Mouse (Mus musculus) liver, embryonic 14.5 days (tissue): ENCODE data around the gene Zfp628. TPM values are rescaled to one million over a fixed set of nuclear protein-coding genes. Genes with fewer than 3 reads are reported as not detected.

Source experiments
- ATAC-seq: fragments of 200-750 bp; cut with Nextera tagmentation; 2 replicates; pipeline ENCODE4 v1.8.0; 2017; ENCODE audit warnings: moderate number of reproducible peaks, mild to moderate bottlenecking, moderate library complexity; ENCODE audit not compliant: insufficient read depth
- DNase-seq, 3 experiments: peaks; one replicate each; pipeline ENCODE4 v3.0.0-alpha.2; 2012 to 2013; ENCODE audit warnings: low read depth in 3 of 3, low spot score in 3 of 3
- H3K27ac ChIP-seq: fragments of 300-500 bp; sonication (generic); 2 replicates; pipeline ENCODE4 v1.5.1; 2014; ENCODE audit warnings: moderate library complexity, mild to moderate bottlenecking, control low read depth, inconsistent platforms
- H3K27me3 ChIP-seq: fragments of 300-500 bp; sonication (generic); 2 replicates; pipeline ENCODE4 v1.6.1; 2014; ENCODE audit warnings: mild to moderate bottlenecking, low read length, moderate library complexity; ENCODE audit not compliant: control insufficient read depth, insufficient read depth
- H3K36me3 ChIP-seq: fragments of 300-500 bp; sonication (generic); replicated peaks from 2 replicates; pipeline ENCODE4 v1.6.1; 2014; ENCODE audit warnings: low read depth; ENCODE audit not compliant: control insufficient read depth, insufficient read depth
- H3K4me1 ChIP-seq, 2 experiments: fragments of 200-500 bp in 1 of 2; fragments of 300-500 bp in 1 of 2; sonication (generic) in 1 of 2; replicated peaks; 2 replicates each; pipeline ENCODE4 v1.6.1; 2012 to 2014; ENCODE audit warnings: antibody characterized with exemption in 1 of 2, inconsistent platforms in 1 of 2, low read length in 1 of 2; ENCODE audit not compliant: control insufficient read depth in 2 of 2, insufficient read depth in 2 of 2
- H3K4me2 ChIP-seq: fragments of 300-500 bp; sonication (generic); 2 replicates; pipeline ENCODE4 v1.6.1; 2014; ENCODE audit warnings: low read depth, mild to moderate bottlenecking, control low read depth, moderate library complexity
- H3K4me3 ChIP-seq, 2 experiments: fragments of 200-500 bp in 1 of 2; fragments of 300-500 bp in 1 of 2; sonication (generic) in 1 of 2; 2 replicates each; pipeline ENCODE4 v1.5.1; 2012 to 2014; ENCODE audit warnings: low read depth in 2 of 2, low read length in 2 of 2, mild to moderate bottlenecking in 2 of 2, control low read depth in 1 of 2, inconsistent platforms in 1 of 2, moderate library complexity in 1 of 2; ENCODE audit not compliant: insufficient read depth in 1 of 2
- H3K9ac ChIP-seq: fragments of 300-500 bp; sonication (generic); replicated peaks from 2 replicates; pipeline ENCODE4 v1.6.1; 2014; ENCODE audit warnings: mild to moderate bottlenecking, control low read depth, moderate library complexity
- H3K9me3 ChIP-seq: fragments of 300-500 bp; sonication (generic); 2 replicates; pipeline ENCODE4 v1.6.1; 2016; ENCODE audit warnings: low read length, mixed read lengths; ENCODE audit not compliant: control insufficient read depth
- CTCF ChIP-seq: IDR thresholded peaks from 2 replicates; pipeline ENCODE4 v1.5.1; 2016; ENCODE audit warnings: antibody characterized with exemption, low read depth, control low read depth
- EP300 ChIP-seq: IDR thresholded peaks from 2 replicates; pipeline ENCODE4 v1.6.1; 2016; ENCODE audit warnings: antibody characterized with exemption, low read depth
- WGBS: fragments of 180-500 bp; shearing (Covaris S2); extraction: QIAGEN DNeasy Blood & Tissue Kit; methylation state at CpG from one replicate; pipeline ENCODE4 v1.1.7; 2014; ENCODE audit not compliant: insufficient replicate concordance; 5-methylcytosine and 5-hydroxymethylcytosine counted together
- polyA plus RNA-seq, 2 experiments: library from polyadenylated mRNA; depleted of rRNA in 1 of 2; stranded (reverse) in 1 of 2; unstranded in 1 of 2; fragments of >200 nt; fragmentation: Nextera tagmentation in 1 of 2; extraction: Ambion mirVana in 1 of 2; gene quantifications; 2 replicates each; pipeline versions ENCODE4 v1.2.1 to v1.2.3; 2012 to 2014

Gene Zfp628
- polyA plus RNA-seq, 2 experiments: 1.5 to 2.9 TPM

DNA sequence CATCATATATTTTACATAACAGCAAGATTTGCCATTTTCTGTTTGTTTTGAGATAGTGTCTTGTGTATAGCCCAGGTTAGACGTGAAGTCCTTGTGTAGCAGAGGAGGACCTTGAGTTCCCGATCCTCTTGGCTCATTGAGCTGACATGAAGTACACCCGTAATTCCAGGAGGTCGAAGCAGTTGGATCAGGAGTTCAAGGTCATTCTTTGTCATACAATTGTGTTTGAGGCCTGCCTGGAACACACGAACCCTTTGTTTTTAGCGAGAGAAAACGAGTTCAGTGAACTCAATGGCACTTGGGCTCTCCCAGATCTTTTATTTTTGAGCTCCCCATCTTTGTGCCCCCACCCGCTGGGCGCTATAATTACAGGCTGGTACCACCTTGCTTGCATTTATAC is 12.6 kb upstream of the Zfp628 start:
- H3K36me3 ChIP-seq: no peaks in the 10 kb centered on the region
- 59% methylated on average over 9 of the region's 9 CpGs for WGBS
- H3K27ac ChIP-seq: no peak overlapping the region
- no peak overlapping the region for H3K4me2 ChIP-seq
- DNase-seq: no peak
- H3K4me3 ChIP-seq: no peak overlapping the region
- ATAC-seq: no peak
- no peaks in the 10 kb centered on the region for H3K27me3 ChIP-seq
- no peak overlapping the region for H3K9ac ChIP-seq
- no peak for TF ChIP-seq EP300
- TF ChIP-seq CTCF: no peak
- peaks cover 10 to 15% of the 10 kb centered on the region in 2 experiments for H3K4me1 ChIP-seq
- no peaks in the 10 kb centered on the region for H3K9me3 ChIP-seq

DNA sequence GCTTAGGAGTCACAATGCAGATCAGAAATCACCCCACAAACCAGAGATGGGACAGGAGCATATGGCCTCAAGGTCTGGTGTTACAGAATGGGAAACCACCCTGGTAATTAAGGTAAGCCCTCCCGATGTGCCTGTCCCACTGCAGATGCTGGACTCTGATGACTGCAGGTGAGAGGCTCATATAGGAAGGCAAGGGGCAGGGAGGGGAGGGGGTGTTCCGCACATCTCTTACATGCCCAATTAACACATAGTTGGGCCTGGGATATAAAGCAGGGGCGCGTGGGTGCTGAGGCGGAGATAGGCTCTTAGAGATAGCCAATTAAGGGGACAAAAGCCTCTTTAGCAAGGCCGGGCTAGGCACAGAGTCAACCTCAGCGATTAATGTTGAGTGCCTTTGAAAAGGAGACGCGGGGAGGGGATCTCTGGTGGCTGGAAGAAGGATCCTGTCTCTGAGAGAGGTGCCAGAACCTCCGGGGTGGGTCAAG is 8.5 kb upstream of the Zfp628 start, which contains the start of gene Gm36210:
TSS of gene Gm36210 (minus strand) at position 51 of the 485 bp plus-strand sequence.
- ATAC-seq (no peak), DNase-seq (no peak)
- Histone ChIP-seq H3K4me2 (no peak within 1 kb of the TSS), H3K27ac (no peak within 1 kb of the TSS), H3K27me3 (no peaks in the 10 kb centered on the region), H3K4me1 (no peaks in the 10 kb centered on the region), H3K9ac (no peak within 1 kb of the TSS), H3K9me3 (no peaks in the 10 kb centered on the region), H3K4me3 (no peak within 1 kb of the TSS), H3K36me3 (no peaks in the 10 kb centered on the region)
- WGBS: 68% methylated on average over 10 of the region's 10 CpGs
- TF ChIP-seq CTCF (no peak), EP300 (no peak)

DNA sequence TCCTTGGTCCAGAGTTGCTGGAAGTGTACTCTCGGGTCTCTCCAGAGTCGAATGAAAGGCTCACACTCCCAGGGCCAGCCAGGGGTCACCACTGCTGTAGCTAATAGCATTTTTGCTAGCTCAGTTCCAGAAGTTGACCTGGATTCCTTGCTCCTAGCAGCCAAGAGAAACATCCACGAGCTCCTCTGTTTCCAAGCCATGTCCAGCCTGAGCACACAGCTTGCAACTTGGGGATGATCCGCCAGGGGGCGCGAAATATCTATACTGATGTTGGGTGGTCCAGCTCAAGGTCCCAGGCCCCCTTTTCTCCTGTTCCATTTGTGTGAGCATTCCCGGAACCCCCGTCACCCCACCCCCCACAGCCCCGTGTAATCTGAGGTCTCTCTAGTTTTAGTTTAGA is 3.5 kb upstream of the Zfp628 start:
- peak; percentile 71 for TF ChIP-seq CTCF
- no peak for TF ChIP-seq EP300
- no peaks in the 10 kb centered on the region for H3K9me3 ChIP-seq
- no peak overlapping the region for H3K9ac ChIP-seq
- H3K4me2 ChIP-seq: no peak overlapping the region
- no peak overlapping the region for H3K4me3 ChIP-seq
- ATAC-seq: no peak
- no peak for DNase-seq
- 35% methylated on average over 9 of the region's 9 CpGs for WGBS
- H3K27ac ChIP-seq: no peak overlapping the region
- H3K4me1 ChIP-seq: peaks cover 8 to 12% of the 10 kb centered on the region in 2 experiments
- no peaks in the 10 kb centered on the region for H3K36me3 ChIP-seq
- H3K27me3 ChIP-seq: no peaks in the 10 kb centered on the region

DNA sequence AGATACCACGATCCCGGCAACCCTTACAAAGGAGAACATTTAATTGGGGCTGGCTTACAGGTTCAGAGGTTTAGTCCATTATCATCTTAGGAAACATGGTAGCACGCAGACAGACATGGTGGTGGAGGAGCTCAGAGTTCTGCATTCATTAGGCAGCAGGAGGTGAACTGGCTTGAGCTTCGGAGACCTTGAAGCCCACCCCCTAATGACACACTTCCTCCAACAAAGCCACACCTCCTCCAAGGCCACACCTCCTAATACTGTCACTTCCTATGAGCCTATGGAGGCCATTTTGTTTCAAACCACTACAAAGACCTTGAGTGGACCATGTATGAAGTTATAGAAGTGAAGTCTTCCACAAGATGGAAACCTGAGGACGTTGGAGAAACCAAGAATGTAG is 2.8 kb upstream of the Zfp628 start:
- H3K4me1 ChIP-seq: peaks cover 8 to 14% of the 10 kb centered on the region in 2 experiments
- no peaks in the 10 kb centered on the region for H3K36me3 ChIP-seq
- WGBS: 50% methylated on average over 5 of the region's 5 CpGs
- no peak overlapping the region for H3K4me3 ChIP-seq
- no peak overlapping the region for H3K4me2 ChIP-seq
- H3K9me3 ChIP-seq: no peaks in the 10 kb centered on the region
- no peak overlapping the region for H3K9ac ChIP-seq
- no peak for TF ChIP-seq EP300
- no peak for TF ChIP-seq CTCF
- DNase-seq: no peak
- no peak for ATAC-seq
- H3K27ac ChIP-seq: no peak overlapping the region
- H3K27me3 ChIP-seq: no peaks in the 10 kb centered on the region

DNA sequence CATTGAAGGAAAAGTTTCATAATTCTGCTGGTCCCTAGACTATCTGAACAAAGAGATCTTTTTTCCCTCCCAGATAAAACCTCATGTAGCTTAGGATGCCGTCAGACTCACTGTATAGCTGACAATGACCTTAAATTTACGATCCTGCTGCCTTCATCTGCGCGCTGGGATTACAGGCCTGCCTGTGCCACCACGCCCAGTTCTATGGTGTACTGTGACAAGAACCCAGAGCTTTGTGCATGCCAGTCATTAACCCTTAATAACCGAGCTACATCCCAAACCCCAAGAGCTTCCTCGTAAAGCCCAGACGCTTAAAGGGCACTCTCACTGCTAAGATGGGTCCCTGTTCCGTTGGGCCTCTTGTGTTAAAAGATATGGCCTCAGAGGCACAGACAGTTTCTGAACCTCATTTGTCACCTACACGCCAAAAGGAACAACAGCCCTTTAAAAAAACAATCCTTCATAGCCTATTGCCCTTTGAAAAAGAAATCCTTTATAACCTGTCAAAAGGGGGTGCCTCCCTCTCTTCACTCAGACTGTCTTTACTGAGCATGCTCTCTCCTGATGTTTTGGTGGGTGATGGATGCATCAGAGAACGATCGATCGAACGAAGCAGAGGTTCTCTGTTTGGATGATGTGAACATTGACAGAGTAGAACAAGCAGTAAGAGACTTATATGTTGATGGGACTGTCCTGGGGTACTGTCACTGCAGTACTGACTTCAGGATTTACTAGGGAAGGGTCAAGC is 826 bp downstream of the Zfp628 start:
- Histone ChIP-seq H3K27ac (peak overlapping the region; percentile 78), H3K4me1 (peaks cover 8 to 14% of the 10 kb centered on the region in 2 experiments), H3K4me2 (peak overlapping the region; percentile 77), H3K9me3 (no peaks in the 10 kb centered on the region), H3K36me3 (peaks cover 16% of the 10 kb centered on the region), H3K27me3 (no peaks in the 10 kb centered on the region), H3K4me3 (peak overlapping the region; percentile 72 to 100), H3K9ac (peak overlapping the region; percentile 69)
- TF ChIP-seq EP300 (no peak), CTCF (no peak)
- ATAC-seq: peak; percentile 62
- DNase-seq: peak in 2 of 3 experiments; percentile 26 to 35
- 18% methylated on average over 14 of the region's 14 CpGs for WGBS
